Mouse (Mus musculus) lung, embryonic 16.5 days (tissue): ENCODE results near the gene Ppm1h. TPM values are rescaled to one million over a fixed set of nuclear protein-coding genes. Genes with fewer than 3 reads are reported as not detected.

Source experiments
- ATAC-seq: fragments of 200-750 bp; cut with Nextera tagmentation; 2 replicates; pipeline ENCODE4 v1.8.0; 2017; ENCODE audit warnings: low read depth, mild to moderate bottlenecking, moderate library complexity
- H3K27ac ChIP-seq: fragments of 300-500 bp; sonication (generic); 2 replicates; pipeline ENCODE4 v1.5.1; 2014; ENCODE audit warnings: mild to moderate bottlenecking, control low read depth, low read length
- H3K27me3 ChIP-seq: fragments of 300-500 bp; sonication (generic); 2 replicates; pipeline ENCODE4 v1.6.1; 2014; ENCODE audit warnings: low read depth, low read length, mixed read lengths; ENCODE audit not compliant: control insufficient read depth, insufficient read depth
- H3K36me3 ChIP-seq: fragments of 300-500 bp; sonication (generic); 2 replicates; pipeline ENCODE4 v1.6.1; 2014; ENCODE audit warnings: low read length; ENCODE audit not compliant: control insufficient read depth, insufficient read depth
- H3K4me1 ChIP-seq: fragments of 300-500 bp; sonication (generic); replicated peaks from 2 replicates; pipeline ENCODE4 v1.6.1; 2014; ENCODE audit warnings: low read length, mixed read lengths; ENCODE audit not compliant: control insufficient read depth, insufficient read depth
- H3K4me2 ChIP-seq: fragments of 300-500 bp; sonication (generic); 2 replicates; pipeline ENCODE4 v1.6.1; 2014; ENCODE audit warnings: low read depth, low read length, control low read depth
- H3K4me3 ChIP-seq: fragments of 300-500 bp; sonication (generic); 2 replicates; pipeline ENCODE4 v1.5.1; 2014; ENCODE audit warnings: mild to moderate bottlenecking, low read length, control low read depth
- H3K9ac ChIP-seq: fragments of 300-500 bp; sonication (generic); 2 replicates; pipeline ENCODE4 v1.6.1; 2014; ENCODE audit warnings: low read length, control low read depth
- H3K9me3 ChIP-seq: fragments of 300-500 bp; sonication (generic); 2 replicates; pipeline ENCODE4 v1.6.1; 2016; ENCODE audit warnings: low read length; ENCODE audit not compliant: control insufficient read depth
- WGBS: fragments of 180-500 bp; shearing (Covaris S2); extraction: QIAGEN DNeasy Blood & Tissue Kit; methylation state at CpG from one replicate; pipeline ENCODE4 v1.1.7; 2014; 5-methylcytosine and 5-hydroxymethylcytosine counted together
- polyA plus RNA-seq: library from polyadenylated mRNA; unstranded; fragments of >200 nt; fragmentation: Nextera tagmentation; extraction: Ambion mirVana; gene quantifications from 2 replicates; pipeline ENCODE4 v1.2.1, GENCODE M21; 2015

Ppm1h gene
- polyA plus RNA-seq, 1 experiment from 2014 or later: 7.3 TPM

GRCm38 (mm10) chr10:122693911-122694618 lies 15.5 kb downstream of the Ppm1h start:
- Histone ChIP-seq H3K9ac (no peak overlapping the region), H3K4me2 (no peak overlapping the region), H3K27me3 (no peaks in the 10 kb centered on the region), H3K36me3 (no peaks in the 10 kb centered on the region), H3K4me3 (no peak overlapping the region), H3K4me1 (no peaks in the 10 kb centered on the region), H3K9me3 (no peaks in the 10 kb centered on the region; the same call in 1 of the 2 replicates), H3K27ac (no peak overlapping the region)
- peak; percentile 47; the same call in 1 of the 2 replicates for ATAC-seq
- 77% methylated on average over 17 of the region's 17 CpGs for WGBS

GRCm38 (mm10) chr10:122696335-122696734 lies 17.8 kb downstream of the Ppm1h start:
- Histone ChIP-seq H3K4me1 (no peaks in the 10 kb centered on the region), H3K27me3 (no peaks in the 10 kb centered on the region), H3K27ac (no peak overlapping the region), H3K4me2 (no peak overlapping the region), H3K4me3 (no peak overlapping the region), H3K9ac (no peak overlapping the region), H3K36me3 (no peaks in the 10 kb centered on the region), H3K9me3 (no peaks in the 10 kb centered on the region; the same call in 1 of the 2 replicates)
- WGBS: 100% methylated on average over 1 of the region's 1 CpGs
- no peak for ATAC-seq

DNA sequence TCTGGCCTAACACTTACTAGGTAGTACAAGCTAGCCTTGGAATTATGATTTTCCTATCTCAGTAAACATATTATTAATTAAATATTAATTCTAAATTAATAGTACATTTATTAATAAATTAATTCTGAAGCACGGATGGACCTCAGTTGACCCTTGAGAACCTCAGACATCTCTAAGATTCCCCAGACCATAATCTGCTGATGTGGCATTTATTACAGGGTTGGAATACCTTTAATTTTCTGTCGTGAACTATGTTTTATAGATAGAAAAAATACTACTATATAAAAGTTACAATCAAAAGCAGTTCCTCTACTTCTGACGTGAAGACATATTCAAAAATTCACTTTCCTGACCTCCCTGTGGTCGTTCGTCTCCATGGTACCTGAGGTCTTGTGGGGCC lies 19.8 kb downstream of the Ppm1h start:
- Histone ChIP-seq H3K36me3 (no peaks in the 10 kb centered on the region), H3K27me3 (no peaks in the 10 kb centered on the region), H3K9me3 (no peaks in the 10 kb centered on the region; the same call in 1 of the 2 replicates), H3K4me1 (no peaks in the 10 kb centered on the region), H3K27ac (no peak overlapping the region), H3K4me3 (no peak overlapping the region), H3K9ac (no peak overlapping the region), H3K4me2 (no peak overlapping the region)
- WGBS: 82% methylated on average over 5 of the region's 5 CpGs
- no peak for ATAC-seq

DNA sequence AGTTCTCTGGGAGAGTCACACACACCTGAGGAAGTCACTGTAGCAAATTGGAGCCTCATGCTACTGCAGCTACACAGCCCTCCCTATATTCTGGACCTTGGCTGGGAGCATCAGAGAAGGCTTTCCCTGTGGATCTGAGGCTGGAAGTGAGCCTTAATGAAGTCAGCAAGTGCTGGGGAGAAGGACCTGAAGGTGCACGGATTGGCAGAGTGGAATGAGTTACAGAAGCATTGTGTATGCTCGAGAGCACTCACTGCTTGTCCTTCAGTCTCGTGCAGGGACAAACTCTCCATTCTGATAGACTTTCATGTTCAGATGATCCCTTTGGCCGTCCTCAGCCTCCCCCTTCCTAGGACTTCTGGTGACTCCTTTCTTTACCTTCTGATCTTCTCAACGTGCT lies 26.3 kb downstream of the Ppm1h start:
- ATAC-seq: no peak
- whole genome bisulfite sequencing: 75% methylated on average over 5 of the region's 5 CpGs
- H3K9me3 ChIP-seq: no peaks in the 10 kb centered on the region
- no peaks in the 10 kb centered on the region for H3K36me3 ChIP-seq
- H3K9ac ChIP-seq: no peak overlapping the region
- H3K27me3 ChIP-seq: no peaks in the 10 kb centered on the region
- no peak overlapping the region for H3K27ac ChIP-seq
- H3K4me2 ChIP-seq: no peak overlapping the region
- no peak overlapping the region for H3K4me3 ChIP-seq
- no peaks in the 10 kb centered on the region for H3K4me1 ChIP-seq

DNA sequence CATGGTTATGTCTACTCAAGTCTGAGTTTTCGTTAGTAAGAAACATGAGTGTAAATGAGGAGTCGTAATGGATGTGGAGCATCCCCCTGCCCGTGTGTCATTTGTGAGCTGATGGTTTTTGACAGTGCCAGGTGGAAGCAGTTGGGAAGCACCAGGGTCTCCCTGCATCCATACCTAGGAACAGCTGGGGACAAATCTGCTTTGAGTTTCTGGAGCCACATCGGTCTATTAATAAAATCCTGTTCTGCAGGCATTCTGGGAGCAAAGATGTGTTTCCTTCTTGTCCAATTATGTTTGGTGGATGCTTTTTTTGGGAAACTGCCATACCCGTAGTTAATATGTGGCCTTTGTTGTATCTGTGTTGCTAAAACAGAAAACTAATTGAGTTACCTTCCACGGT lies 26.9 kb downstream of the Ppm1h start:
- Histone ChIP-seq H3K4me3 (no peak overlapping the region), H3K9me3 (no peaks in the 10 kb centered on the region), H3K9ac (no peak overlapping the region), H3K27me3 (no peaks in the 10 kb centered on the region), H3K36me3 (no peaks in the 10 kb centered on the region), H3K27ac (no peak overlapping the region), H3K4me2 (no peak overlapping the region), H3K4me1 (no peaks in the 10 kb centered on the region)
- 78% methylated on average over 6 of the region's 6 CpGs for WGBS
- no peak for ATAC-seq

DNA sequence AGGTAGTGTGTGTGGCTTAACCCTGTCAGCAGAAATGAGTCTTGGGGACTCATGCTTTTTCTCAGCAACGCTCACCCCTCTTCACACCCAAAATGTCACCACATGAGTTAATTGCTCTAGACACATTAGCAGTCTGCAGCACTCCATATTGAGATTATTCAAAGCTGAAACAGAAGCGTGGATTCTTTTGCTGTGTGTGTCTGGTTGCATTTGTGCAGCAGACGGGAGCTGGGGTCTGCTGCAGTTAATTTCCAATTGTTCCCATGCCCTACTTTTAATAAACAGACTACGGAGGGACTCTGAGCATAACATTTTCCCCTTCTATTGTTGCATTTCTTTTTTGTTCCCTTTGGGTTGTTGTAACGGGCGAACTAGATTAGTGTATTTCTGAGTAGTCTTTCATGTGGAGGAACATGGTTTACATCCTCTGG lies 32.8 kb downstream of the Ppm1h start:
- Histone ChIP-seq H3K4me1 (no peaks in the 10 kb centered on the region), H3K27me3 (no peaks in the 10 kb centered on the region), H3K4me2 (no peak overlapping the region), H3K27ac (no peak overlapping the region), H3K9me3 (no peaks in the 10 kb centered on the region), H3K4me3 (no peak overlapping the region), H3K36me3 (no peaks in the 10 kb centered on the region), H3K9ac (no peak overlapping the region)
- no peak for ATAC-seq
- WGBS: 68% methylated on average over 6 of the region's 6 CpGs

- H3K4me1 ChIP-seq: no peaks in the 10 kb centered on the region
- no peak overlapping the region for H3K27ac ChIP-seq
- no peak for ATAC-seq
These were observed 33.7 kb downstream of the Ppm1h start for GRCm38 (mm10) chr10:122712307-122712706.

DNA sequence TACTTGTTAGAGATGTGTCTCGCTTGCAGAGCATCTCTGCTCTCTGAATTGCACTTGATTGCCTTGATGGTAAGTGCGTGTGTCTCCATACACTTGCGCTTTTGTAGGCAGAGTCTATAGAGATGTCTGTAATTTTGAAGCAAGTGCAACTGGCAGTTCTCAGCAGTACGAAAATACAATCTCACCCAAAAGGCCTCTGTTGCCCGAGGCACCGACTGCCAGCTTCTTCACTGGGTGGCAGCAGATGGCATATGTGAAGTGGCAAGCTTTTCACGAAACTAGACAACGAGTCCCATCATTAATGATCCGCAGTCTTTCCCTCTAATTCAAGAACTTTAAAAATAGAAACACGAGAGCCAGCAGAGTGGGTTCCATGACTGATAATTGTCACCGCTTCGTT lies 37.3 kb downstream of the Ppm1h start:
- H3K27me3 ChIP-seq: no peaks in the 10 kb centered on the region
- H3K27ac ChIP-seq: no peak overlapping the region
- H3K4me3 ChIP-seq: no peak overlapping the region
- WGBS: 86% methylated on average over 12 of the region's 12 CpGs
- no peaks in the 10 kb centered on the region for H3K9me3 ChIP-seq
- no peaks in the 10 kb centered on the region for H3K4me1 ChIP-seq
- H3K4me2 ChIP-seq: no peak overlapping the region
- ATAC-seq: no peak
- H3K9ac ChIP-seq: no peak overlapping the region
- no peaks in the 10 kb centered on the region for H3K36me3 ChIP-seq

More at GRCm38 (mm10) chr10:122712307-122712706, 33.7 kb downstream of the Ppm1h start:
- no peak overlapping the region for H3K4me2 ChIP-seq
- no peak overlapping the region for H3K9ac ChIP-seq
- H3K9me3 ChIP-seq: no peaks in the 10 kb centered on the region
- no peaks in the 10 kb centered on the region for H3K27me3 ChIP-seq
- no peaks in the 10 kb centered on the region for H3K36me3 ChIP-seq
- no peak overlapping the region for H3K4me3 ChIP-seq
- WGBS: 59% methylated on average over 5 of the region's 5 CpGs

DNA sequence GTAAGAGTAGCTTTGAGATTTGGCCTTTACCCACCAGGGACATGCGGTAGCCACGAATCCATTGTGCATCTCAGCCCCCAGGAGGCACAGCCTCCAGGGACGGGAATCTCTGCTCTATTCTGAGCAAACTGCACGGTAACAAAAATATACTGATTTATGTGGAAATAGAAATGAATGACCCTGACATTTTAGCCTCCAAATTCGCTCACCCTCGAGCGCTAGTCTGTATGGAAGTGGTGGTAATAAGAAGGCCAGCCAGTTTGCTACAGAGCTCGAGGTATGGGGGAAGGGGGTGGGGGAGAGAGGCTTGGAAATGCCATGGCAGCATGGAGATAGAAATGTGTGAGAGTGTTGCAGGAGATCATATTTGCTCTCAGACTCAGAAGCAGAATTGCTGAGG lies 37.7 kb downstream of the Ppm1h start:
- H3K36me3 ChIP-seq: no peaks in the 10 kb centered on the region
- H3K27ac ChIP-seq: no peak overlapping the region
- no peaks in the 10 kb centered on the region for H3K9me3 ChIP-seq
- H3K4me3 ChIP-seq: no peak overlapping the region
- WGBS: 54% methylated on average over 8 of the region's 8 CpGs
- no peaks in the 10 kb centered on the region for H3K27me3 ChIP-seq
- H3K9ac ChIP-seq: no peak overlapping the region
- H3K4me1 ChIP-seq: no peaks in the 10 kb centered on the region
- ATAC-seq: no peak
- no peak overlapping the region for H3K4me2 ChIP-seq
